Mouse (Mus musculus) heart, postnatal 14 days (tissue): Measurements from ENCODE around the gene Itga7. TPM values are rescaled to one million over a fixed set of nuclear protein-coding genes. Genes with fewer than 3 reads are reported as not detected.

Experiments
- DNase-seq, 2 experiments: peaks; one replicate each; pipeline ENCODE4 v3.0.0; 2021 to 2022
- intact Hi-C: fragments of 180-260 bp; cut with DNase I; formaldehyde crosslinking; loops from one replicate; pipeline ENCODE4 v1.15.1; 2025
- total RNA-seq, 2 experiments: library from RNA; stranded (reverse); gene quantifications; 2 replicates each; pipeline ENCODE4 v1.2.3; 2021

The Itga7 gene
- total RNA-seq, 2 experiments from 2014 or later, result 163 to 167 TPM

DNA sequence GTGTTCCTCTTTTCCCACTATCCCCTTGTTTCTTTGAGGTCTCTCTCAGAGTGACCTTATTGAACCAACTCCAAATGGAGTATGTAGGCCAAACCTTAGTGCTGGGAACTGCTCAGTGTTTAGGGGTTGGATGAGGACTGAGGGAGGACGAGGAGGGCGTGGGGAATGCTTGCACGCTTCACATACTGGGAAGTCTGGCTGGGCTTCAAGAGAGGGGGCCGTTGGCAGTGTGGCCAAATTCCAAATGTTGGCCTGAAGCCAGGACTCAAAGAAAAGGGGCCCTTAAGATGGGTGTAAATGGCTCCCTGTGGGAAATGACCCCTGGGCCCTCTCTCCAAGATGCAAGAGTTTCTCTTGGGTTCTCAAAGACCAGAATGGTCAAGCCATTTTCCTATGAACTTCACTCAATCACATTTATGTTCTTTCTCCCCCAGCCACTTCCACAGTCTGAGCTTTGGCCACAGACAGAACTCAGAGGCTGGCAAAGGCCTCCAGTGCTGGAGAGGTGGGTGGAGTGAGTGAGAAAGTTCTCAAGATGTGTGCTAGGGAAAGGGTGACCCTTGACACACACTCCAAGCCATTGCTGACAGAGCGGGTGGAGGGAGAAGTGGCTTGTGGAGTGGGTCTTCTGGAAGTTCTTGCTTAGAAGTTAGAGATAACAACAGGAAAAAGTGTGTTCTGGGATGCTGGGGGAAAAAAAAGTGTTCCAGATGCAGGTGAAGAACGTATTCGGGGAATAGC lies 3.8 kb upstream of the Itga7 start:
- DNase-seq, result peak in 1 of 2 experiments; percentile 35
- intact Hi-C loops, result no loop called here

DNA sequence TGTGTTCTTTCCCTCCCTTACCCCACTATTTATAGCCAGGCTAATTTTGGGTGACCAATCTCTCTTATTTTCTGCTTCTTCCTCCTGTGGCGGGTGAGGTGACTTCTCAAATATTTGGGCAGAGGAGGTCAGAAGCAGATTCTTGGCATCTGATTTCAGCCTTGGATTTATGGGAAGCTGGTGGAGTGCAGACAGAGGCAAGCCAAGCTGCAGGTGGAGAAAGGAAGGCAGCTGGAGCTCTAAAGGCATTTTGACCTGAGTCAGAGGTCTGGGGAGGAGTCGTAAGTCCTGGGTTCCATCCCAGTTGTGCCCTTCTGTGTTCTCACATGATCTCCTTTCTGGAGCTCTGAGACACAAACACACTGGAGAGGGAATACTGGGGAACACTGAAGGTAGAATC lies 2.2 kb upstream of the Itga7 start:
- peak in 1 of 2 experiments; percentile 20 for DNase-seq

DNA sequence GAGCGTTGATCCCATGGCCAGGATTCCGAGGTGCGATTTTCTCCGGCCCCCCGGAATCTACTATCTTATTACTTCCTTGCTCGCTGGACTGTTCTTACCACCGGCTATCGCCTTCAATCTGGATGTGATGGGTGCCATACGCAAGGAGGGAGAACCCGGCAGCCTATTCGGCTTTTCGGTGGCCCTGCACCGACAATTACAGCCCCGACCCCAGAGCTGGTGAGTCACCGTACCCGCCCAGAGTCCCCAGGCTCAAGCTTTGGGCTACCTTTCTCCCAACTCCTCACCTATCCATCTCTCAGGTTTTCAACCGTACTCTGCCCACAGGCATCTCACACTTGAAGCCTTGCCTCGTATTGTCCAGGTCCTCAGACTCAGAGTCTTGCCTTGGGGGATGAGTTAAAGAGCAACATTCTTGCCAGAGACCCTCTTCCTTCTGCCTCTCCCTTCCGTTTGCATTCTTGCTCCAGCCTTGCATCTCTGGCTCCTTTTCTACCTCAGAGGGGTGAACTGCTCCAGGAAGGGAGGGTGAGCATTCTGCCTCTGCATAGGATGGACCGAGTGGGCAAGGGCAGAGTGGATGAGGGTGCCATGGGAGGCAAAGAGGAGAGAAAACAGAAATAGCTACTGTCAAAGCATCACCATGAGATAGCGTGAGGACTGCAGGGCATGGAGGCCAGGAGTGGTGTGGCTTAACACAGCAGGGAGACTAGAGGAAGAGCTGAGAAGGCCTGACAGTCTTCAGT lies 531 bp downstream of the Itga7 start:
- DNase-seq, result no peak
- intact Hi-C loops, result no loop called here

More for the DNA sequence above, 2.2 kb upstream of the Itga7 start:
- intact Hi-C loops, result no loop called here

DNA sequence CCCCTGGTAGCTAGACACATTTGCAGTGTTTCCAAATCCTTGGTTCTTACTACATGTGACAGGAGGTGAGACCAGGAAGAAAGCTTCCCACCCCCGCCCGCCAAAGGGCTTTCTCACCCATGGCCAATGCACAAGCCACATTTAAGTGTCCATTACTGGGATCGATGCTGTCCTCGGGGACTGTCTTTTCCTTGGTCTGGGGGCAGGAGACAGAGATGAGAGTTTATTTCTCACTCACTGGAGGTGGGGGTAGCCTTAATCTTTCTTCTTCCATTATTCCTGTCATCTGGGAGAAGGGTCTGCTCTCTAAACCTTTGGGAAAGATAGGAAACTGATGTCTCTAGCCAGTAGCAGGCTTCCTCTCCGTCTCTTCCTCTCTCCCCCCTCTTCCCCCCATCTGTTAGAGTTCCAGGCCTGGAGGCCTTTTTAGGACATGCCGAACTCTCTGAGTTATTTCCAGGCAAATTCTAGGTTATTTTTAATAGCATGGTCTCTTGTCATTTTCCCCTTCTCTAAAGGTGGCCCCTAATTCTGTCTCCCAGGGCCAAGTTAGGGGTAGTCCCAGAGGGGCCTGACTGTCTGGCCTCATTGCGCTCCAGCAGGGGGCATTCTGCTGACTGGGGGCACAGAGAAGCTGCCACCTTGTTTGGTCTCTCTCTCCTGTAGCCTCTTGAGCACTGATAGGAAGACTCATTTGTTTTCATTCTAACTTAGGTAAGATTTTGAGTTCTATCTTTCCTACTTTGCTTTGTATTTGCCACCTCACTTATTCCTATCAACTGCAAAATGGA lies 1.6 kb downstream of the Itga7 start:
- intact Hi-C loops, result no loop called here
- DNase-seq, result peak in 1 of 2 experiments; percentile 40

DNA sequence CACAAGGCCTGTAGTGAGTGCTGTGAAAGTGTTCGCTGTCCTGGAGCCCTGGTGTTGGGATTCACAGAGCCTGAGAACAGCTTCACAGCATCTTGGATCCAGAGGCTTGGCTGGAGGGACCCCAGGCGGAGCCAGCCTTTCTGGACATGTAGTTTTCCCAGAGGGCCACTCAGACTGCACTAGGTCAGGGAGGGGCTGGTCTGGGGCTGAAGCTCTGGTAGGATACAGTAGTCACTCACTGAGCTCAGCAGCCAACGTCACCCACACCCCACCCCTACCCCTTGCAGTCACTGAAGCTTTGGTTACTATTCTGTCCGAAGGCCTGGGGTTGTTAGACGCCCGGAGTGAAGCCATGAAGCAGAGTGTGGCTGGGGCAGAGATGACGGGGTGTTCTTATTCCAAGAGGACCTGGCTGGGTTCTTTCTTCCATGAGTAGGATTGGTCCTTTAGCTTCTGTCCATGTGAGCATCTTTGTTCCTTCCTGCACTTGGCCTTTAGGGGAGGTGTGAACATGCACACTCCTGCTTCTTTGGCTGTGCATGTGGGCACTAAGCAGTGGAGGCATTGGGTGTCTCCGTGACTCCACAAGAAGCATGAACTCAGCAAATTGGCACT lies 2.3 kb downstream of the Itga7 start:
- peak; percentile 51 to 63 for DNase-seq
- intact Hi-C loops, result loop anchor here (2.0 kb wide), 1 partner anchor 23 kb away; no protein-coding TSS in a partner anchor

DNA sequence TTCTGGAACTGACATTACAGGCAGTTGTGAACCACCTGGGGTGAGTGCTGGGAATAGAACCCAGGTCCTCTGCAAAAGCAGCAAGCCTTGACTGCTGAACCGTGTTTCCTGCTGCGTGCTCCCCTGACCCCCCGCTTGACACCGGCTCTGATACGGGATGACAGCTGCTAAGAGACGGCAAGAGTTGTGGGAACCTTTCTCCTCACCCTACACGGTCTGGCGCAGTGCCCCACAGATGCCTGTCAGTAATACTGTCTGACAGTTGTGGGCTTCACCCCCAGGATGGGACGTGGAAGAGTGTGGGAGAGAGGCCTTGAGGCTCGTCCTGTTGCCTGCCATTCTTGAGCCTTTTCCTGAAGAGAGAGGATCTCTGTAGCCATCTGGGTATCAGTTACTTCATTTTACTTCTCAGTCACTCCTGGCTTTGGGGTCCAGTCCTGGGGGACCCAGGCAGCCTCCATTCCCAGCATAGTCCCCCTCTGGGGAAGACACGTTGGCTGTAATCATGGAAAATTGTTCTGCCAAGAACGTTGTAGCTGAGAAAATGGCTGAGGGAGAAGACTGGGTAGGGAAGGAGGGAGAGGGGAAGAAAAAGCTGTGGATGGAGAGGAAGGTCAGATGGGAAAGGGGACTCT lies 4.3 kb downstream of the Itga7 start:
- intact Hi-C loops, result loop anchor here (2.0 kb wide), 1 partner anchor 25 kb away; no protein-coding TSS in a partner anchor

DNA sequence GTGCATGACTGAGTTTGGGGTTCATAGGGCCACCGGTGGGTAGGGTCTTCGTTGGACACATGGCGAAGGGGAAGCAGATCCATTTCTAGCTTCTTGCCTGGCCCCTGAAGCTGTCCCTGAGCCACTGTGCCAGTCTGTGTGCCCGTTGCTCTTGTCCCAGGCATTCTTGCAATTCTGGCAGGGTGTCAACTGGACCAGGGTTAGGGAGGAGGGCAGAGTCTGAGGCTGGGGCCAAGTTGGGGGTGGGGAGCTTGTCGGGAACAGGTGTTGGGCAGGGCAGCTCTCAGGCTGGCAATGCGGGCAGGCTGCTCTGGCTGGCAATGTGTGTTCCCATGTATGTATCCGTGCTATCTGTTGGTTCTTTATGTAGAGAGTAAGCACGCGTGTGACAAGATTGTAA lies 4.8 kb downstream of the Itga7 start:
- peak; percentile 81 to 90 for DNase-seq
- intact Hi-C loops, result no loop called here

More for the DNA sequence above, 4.3 kb downstream of the Itga7 start:
- DNase-seq, result peak in 1 of 2 experiments; percentile 35

DNA sequence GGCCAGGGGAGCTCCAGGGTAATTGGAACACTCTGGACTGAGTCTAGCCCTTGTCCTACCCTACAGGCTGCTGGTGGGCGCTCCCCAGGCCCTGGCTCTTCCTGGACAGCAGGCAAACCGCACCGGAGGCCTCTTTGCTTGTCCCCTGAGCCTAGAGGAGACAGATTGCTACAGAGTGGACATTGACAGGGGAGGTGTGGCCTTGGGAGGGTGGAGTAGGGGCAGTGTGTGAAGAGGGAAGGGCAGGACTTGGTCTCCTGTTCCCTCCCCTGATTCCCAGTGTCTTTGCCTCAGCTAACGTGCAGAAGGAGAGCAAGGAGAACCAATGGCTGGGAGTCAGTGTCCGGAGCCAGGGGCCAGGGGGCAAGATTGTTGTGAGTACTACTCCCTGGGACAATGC lies 5.4 kb downstream of the Itga7 start:
- DNase-seq, result no peak
- intact Hi-C loops, result no loop called here

DNA sequence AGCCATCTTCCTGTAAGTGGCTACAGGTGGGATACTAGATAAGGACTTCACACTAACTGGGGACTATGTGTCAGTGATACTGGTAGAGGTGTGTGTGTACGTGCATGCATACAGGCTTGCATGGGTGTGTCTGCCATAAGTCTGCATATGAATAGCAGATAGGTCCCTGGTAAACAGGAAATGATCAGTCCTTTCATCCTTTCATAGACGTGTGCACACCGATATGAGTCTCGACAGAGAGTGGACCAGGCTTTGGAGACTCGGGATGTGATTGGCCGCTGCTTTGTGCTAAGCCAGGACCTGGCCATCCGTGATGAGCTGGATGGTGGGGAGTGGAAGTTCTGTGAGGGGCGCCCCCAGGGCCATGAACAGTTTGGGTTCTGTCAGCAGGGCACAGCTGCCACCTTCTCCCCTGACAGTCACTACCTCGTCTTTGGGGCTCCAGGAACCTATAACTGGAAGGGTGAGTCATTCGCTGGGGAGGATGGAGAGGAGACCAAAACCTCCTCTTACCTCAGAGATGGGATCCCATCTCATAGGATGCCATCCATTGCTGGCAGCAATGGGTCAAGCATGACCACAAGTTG lies 7.0 kb downstream of the Itga7 start:
- intact Hi-C loops, result no loop called here
- DNase-seq, result no peak

DNA sequence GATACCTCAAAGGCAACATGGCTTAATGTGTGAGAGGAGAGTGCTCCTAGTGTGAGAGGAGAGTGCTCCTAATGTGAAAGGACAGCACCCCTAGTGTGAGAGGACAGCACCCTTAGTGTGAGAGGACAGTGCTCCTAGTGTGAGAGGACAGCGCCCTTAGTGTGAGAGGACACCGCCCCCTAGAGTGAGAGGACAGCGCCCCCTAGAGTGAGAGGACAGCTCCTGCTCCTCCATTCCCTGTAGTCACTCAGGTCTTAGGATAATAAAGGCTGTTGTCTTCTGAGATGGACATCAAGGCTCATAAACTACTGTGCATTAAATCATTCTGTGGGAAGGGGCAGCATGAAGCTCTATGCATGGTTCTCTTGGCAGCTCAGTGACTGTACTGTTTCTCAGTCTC lies 12.1 kb downstream of the Itga7 start:
- intact Hi-C loops, result no loop called here
- peak; percentile 55 to 77 for DNase-seq

DNA sequence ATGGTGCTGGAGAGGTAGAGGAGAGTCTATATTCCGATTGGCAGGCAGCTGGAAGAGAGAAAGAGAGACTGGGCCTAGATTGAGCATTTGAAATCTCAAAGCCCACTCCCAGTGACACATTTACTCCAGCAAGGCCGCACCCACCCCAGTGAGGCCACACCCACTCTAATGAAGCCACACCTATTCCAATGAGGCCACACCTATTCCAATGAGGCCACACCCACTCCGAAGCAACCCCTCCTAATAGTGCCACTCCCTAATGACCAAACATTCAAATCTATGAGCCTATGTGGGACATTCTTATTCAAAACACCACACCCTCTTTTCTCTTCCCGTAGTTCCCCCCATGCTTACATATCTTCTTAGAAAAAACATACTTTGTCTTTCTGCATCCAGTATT lies 13.9 kb downstream of the Itga7 start:
- DNase-seq, result no peak
- intact Hi-C loops, result no loop called here

DNA sequence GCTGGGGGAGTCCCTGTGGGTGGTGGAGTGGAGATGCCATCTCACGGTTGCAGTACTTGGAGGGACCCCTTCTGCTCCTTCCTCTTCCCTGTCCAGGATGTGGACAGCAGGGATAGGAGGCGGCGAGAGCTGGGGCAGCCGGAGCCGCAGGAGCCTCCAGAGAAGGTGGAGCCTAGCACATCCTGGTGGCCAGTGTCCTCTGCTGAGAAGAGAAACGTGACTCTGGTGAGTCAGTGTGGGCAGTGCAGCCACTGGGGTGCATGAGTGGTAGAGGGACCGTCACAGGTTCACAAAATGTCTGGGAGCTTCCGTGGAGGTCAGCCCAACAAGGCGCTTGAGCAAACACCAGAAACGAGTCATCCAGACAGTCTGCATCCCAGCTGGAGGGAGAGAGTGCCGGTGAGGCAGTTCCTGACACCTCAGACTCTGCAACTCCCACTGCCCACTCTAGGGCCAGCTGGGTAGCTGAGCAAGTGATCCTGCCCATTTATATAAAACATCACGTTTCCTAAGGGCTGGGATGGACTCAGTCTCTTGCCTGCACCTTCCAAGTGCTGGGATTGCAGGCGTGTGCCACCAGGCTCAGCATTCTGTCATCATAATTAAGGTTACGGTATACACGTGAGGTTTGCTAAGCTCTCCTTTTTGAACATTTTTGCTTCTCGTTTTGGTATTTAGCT lies 16.7 kb downstream of the Itga7 start:
- DNase-seq, result no peak
- intact Hi-C loops, result no loop called here

DNA sequence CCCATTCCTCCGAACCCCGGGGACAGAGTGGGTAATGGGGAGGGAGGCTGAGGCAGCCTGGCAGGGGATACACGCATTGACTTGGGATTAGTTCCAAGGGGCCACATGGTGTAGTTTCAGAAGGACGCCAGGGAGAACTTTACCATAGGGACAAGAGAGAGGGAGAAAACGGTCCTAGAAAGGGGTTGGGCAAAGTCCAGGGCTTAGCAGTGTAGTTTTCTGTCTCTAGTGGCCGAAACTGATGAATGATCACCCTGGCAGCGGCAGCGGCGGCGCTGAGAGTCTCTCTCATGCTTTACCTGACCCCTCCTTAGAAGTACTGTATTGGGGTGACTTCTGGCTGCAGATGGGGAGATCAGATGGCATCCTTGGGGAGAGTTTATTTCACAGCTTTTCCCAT lies 24.7 kb downstream of the Itga7 start:
- intact Hi-C loops, result no loop called here
- no peak for DNase-seq

DNA sequence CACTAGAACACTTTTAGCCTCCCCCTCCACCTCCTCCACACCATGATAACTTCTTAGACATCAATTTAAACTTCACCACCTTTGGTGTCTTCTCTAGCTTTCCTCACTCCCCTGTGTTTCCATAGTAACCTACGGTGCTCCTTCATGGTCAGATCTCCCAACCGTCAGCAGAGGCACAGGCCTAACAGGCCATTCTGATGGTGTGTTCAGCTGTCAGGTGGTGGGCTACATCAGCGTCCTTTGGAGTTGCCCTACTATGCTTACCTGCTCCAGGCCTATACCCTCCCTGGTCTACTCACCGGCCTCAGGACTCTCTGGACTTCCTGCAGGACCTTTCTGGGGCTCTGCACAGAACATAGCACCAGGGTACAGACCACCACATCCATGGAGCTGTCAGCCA lies 26.5 kb downstream of the Itga7 start:
- no peak for DNase-seq
- intact Hi-C loops, result no loop called here

DNA sequence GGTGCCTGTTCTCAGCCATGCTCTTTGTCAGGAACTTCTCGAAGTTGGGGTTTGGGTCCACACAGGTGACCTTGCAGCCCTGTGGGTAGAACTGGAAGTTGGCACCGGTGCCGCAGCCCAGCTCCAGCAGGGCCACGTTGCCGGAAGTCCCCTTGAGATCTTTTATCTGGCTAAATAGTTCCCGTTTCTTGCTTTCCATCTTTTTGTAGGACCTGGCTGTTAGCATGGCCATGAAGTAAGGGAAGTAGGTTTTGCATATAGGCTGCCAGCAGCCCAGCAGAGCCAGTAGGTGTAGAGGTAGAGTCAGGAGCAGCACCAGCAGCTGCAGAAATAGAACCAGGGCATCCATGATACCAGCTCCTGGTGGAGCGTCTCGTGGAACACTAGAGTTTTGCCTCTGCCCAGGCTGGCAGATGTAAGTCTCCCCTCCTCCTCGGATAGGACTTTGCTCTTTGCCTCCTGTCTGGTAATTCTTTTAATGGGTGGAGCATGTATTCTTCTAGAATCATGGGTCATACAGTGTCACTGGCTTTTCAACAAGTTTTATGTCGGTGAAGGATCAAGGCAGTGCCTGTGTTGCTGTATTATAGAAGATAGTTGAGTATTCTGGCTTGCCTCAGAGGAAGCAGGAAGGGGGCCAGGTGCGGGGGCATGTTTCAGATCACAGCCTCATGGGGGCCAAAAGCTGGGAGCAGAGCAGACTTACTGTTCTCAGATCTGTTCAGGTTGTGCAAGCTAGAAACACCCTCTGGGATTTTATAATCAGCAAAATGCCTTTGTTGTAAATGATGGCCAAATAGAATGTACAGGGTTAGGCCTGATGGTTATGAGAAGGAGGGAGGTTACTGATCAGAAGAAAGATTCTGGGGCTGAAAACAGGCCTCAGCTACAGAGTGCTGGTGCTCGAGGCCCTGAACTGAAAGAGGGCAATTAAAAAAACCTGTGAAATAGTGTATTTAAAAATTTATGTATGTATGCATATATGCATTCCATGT lies 27.3 kb downstream of the Itga7 start, which contains the start of gene Mettl7b:
Mettl7b (minus strand) TSS at position 399 of the 995 bp plus-strand sequence.
- intact Hi-C loops, result no loop called here
- DNase-seq, result no peak

DNA sequence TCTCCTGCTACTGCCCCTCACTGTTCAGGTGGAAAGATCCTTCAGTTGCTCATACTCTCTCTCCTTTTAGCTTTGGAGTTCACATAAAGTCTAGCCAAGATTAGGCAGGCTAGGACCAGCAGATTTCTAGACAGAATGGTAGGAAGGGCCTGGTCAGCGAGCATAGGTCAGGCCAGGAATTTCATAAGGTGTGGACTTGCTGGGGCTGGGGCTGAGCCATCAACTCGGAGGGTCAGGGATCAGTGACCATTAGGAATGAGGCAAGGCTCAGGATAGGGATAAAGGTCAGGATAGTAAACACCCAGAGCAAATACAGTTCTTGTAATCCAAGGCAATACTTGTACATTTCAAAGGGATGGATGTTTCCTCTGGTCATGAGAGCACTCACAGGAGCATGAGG lies 31.3 kb downstream of the Itga7 start:
- no peak for DNase-seq
- intact Hi-C loops, result no loop called here

DNA sequence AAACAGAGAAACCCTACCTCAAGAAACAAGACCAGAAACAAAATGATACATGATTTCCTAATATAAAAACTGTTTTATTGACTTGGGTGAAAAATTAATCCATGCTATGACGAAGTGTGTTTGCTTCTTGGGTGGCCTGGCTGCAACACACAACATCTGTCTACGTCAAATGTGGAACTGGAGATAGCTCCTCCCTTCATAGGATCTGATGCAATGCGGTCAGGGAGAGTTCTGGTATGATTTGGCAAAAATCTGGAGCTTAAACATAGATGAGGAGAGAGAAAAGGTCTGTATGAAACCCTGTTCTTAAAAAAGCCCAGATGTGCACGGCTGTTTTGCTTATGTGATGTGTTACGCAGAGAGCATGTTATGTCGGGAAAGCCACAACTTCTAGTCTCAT lies 32.3 kb downstream of the Itga7 start:
- intact Hi-C loops, result no loop called here
- no peak for DNase-seq

DNA sequence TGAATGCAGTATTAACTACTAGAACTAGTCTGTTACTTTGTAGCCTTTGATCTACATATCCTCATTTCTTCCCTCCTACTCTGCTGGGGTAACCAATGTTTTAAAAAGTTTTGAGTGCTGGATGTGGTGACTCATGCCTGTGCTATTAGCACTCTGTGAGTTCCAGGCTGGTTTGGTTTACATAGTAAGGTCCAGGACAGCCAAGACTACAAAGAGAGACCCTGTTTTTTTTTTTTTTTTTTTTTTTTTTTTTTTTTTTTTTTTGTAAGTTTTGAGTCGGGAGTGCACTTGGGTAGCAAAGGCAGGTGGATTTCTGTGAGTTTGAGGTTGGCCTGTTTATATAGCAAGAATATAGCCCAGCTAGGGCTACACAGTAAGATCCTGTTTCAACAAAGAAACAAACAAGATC lies 34.7 kb downstream of the Itga7 start:
- intact Hi-C loops, result no loop called here
- no peak for DNase-seq
